Mouse (Mus musculus) liver, postnatal 0 days (tissue): ENCODE results near the gene Tnks2. TPM values are rescaled to one million over a fixed set of nuclear protein-coding genes. Genes with fewer than 3 reads are reported as not detected.
A peak's percentile ranks its signal among the peaks of the same experiment; 100 is the strongest.

ENCODE experiments used
- ATAC-seq: fragments of 200-750 bp; cut with Nextera tagmentation; 2 replicates; pipeline ENCODE4 v1.8.0; 2017; ENCODE audit warnings: mild to moderate bottlenecking, moderate library complexity
- DNase-seq: peaks from one replicate; pipeline ENCODE4 v3.0.0-alpha.2; 2016
- H3K27ac ChIP-seq: fragments of 300-500 bp; sonication (generic); 2 replicates; pipeline ENCODE4 v1.5.1; 2014; ENCODE audit warnings: antibody characterized with exemption, moderate library complexity, mild to moderate bottlenecking, low read depth
- H3K27me3 ChIP-seq: fragments of 300-500 bp; sonication (generic); 2 replicates; pipeline ENCODE4 v1.6.1; 2014; ENCODE audit warnings: low read length, control low read depth, mixed read lengths; ENCODE audit not compliant: insufficient read depth
- H3K36me3 ChIP-seq: fragments of 300-500 bp; sonication (generic); replicated peaks from 2 replicates; pipeline ENCODE4 v1.6.1; 2014; ENCODE audit warnings: mild to moderate bottlenecking, control low read depth, low read length, moderate library complexity, mixed read lengths; ENCODE audit not compliant: insufficient read depth
- H3K4me1 ChIP-seq: fragments of 300-500 bp; sonication (generic); 2 replicates; pipeline ENCODE4 v1.6.1; 2014; ENCODE audit warnings: antibody characterized with exemption, mild to moderate bottlenecking, control low read depth; ENCODE audit not compliant: insufficient read depth
- H3K4me2 ChIP-seq: fragments of 300-500 bp; sonication (generic); 2 replicates; pipeline ENCODE4 v1.6.1; 2014; ENCODE audit warnings: low read depth, mild to moderate bottlenecking, low read length, moderate library complexity, mixed read lengths
- H3K4me3 ChIP-seq: fragments of 300-500 bp; sonication (generic); 2 replicates; pipeline ENCODE4 v1.5.1; 2014; ENCODE audit warnings: low read depth, low read length
- H3K9ac ChIP-seq: fragments of 300-500 bp; sonication (generic); replicated peaks from 2 replicates; pipeline ENCODE4 v1.6.1; 2014; ENCODE audit warnings: mild to moderate bottlenecking, moderate library complexity
- H3K9me3 ChIP-seq: fragments of 300-500 bp; sonication (generic); 2 replicates; pipeline ENCODE4 v1.6.1; 2016; ENCODE audit warnings: mild to moderate bottlenecking, control low read depth, low read length, mixed read lengths
- CTCF ChIP-seq: sonication (generic); IDR thresholded peaks from 2 replicates; pipeline ENCODE4 v1.5.1; 2016; ENCODE audit warnings: antibody characterized with exemption, low read depth
- EP300 ChIP-seq: IDR thresholded peaks from 2 replicates; pipeline ENCODE4 v1.6.1; 2016; ENCODE audit warnings: antibody characterized with exemption, low read depth, mild to moderate bottlenecking
- WGBS: fragments of 180-500 bp; shearing (Covaris S2); extraction: QIAGEN DNeasy Blood & Tissue Kit; methylation state at CpG from one replicate; pipeline ENCODE4 v1.1.7; 2014; ENCODE audit not compliant: insufficient replicate concordance; 5-methylcytosine and 5-hydroxymethylcytosine counted together
- polyA plus RNA-seq: library from polyadenylated mRNA; unstranded; fragments of >200 nt; fragmentation: Nextera tagmentation; extraction: Ambion mirVana; gene quantifications from 2 replicates; pipeline ENCODE4 v1.2.1, GENCODE M21; 2015

The Tnks2 gene
- polyA plus RNA-seq, 1 experiment from 2014 or later, result 9.3 TPM

DNA sequence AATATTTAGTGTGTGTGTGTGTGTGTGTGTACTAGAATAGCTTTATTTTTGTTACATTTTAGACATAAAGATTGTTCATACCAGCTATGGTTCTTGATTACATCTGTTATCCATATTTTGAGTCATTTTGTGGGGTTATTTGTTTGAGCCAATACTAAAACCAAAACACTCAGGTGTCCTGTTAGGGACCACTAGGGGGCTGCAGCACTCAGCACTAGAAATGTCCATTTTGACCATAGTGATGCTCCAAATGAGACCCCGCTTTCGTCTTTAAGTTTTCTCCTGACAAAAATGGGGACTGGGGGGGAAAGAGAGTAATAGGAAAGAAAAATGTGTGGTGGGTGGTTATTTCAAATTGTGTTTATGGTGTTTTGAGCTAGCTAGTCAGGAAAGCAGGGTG is 52.3 kb downstream of the Tnks2 start:
- no peak overlapping the region for H3K4me3 ChIP-seq
- WGBS, result 89% methylated on average over 2 of the region's 2 CpGs
- no peaks in the 10 kb centered on the region for H3K9me3 ChIP-seq
- no peak overlapping the region for H3K9ac ChIP-seq
- no peak overlapping the region for H3K4me2 ChIP-seq
- DNase-seq (no peak), ATAC-seq (no peak)
- H3K4me1 ChIP-seq, result no peaks in the 10 kb centered on the region
- no peaks in the 10 kb centered on the region for H3K27me3 ChIP-seq
- H3K27ac ChIP-seq, result no peak overlapping the region
- H3K36me3 ChIP-seq, result peaks cover 77% of the 10 kb centered on the region
- TF ChIP-seq CTCF, result peak; percentile 48
- TF ChIP-seq EP300, result no peak

DNA sequence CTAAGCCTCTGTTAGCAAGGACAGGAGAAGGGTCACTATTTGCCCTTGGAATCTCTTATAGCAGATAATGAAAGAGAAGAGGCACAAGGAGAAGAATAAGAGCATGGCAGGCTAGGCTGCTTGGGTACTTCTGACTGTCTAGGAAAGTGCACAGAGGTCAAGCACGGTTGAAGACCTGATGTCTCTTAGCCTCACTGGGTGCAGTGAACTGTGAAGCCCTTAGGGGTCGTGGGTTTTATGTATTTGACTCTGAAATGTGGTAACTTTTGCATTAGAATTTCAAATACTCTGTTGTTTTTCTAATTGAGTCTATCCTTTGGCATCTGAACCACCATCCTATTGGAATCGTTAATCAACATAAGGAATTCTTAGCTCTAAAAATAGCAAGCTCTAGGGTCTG is 53.7 kb downstream of the Tnks2 start:
- Histone ChIP-seq H3K9ac (no peak overlapping the region), H3K27ac (no peak overlapping the region), H3K9me3 (no peaks in the 10 kb centered on the region), H3K4me2 (no peak overlapping the region), H3K27me3 (no peaks in the 10 kb centered on the region), H3K36me3 (peaks cover 73% of the 10 kb centered on the region), H3K4me3 (no peak overlapping the region), H3K4me1 (no peaks in the 10 kb centered on the region)
- no peak for ATAC-seq
- no peak for DNase-seq
- no peak for TF ChIP-seq CTCF
- 78% methylated on average over 3 of the region's 3 CpGs for WGBS

DNA sequence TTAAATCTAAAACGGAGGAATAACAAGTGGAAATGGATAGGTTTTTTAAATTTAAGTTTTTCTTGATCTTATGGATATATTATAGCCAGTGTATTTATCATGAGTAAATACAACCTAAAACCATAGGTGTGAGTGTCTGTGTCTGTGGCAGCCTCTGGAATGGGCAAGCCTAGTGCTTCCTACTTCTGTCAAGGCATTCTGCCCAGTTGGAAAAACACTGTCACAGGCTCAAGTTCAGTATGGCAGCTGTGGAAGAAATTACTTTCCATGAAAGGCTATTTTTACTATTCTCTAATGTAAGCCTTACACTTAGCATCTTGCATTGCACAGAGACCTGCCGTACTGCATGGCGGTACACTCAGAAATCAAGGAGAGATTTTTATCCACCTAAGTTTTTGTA is 57.7 kb downstream of the Tnks2 start:
- H3K9me3 ChIP-seq, result no peaks in the 10 kb centered on the region
- WGBS, result 91% methylated on average over 3 of the region's 3 CpGs
- no peak overlapping the region for H3K4me3 ChIP-seq
- ATAC-seq (no peak), DNase-seq (no peak)
- no peak overlapping the region for H3K4me2 ChIP-seq
- H3K27ac ChIP-seq, result no peak overlapping the region
- no peaks in the 10 kb centered on the region for H3K4me1 ChIP-seq
- no peaks in the 10 kb centered on the region for H3K27me3 ChIP-seq
- no peak for TF ChIP-seq EP300
- no peak for TF ChIP-seq CTCF
- peaks cover 57% of the 10 kb centered on the region for H3K36me3 ChIP-seq
- no peak overlapping the region for H3K9ac ChIP-seq

DNA sequence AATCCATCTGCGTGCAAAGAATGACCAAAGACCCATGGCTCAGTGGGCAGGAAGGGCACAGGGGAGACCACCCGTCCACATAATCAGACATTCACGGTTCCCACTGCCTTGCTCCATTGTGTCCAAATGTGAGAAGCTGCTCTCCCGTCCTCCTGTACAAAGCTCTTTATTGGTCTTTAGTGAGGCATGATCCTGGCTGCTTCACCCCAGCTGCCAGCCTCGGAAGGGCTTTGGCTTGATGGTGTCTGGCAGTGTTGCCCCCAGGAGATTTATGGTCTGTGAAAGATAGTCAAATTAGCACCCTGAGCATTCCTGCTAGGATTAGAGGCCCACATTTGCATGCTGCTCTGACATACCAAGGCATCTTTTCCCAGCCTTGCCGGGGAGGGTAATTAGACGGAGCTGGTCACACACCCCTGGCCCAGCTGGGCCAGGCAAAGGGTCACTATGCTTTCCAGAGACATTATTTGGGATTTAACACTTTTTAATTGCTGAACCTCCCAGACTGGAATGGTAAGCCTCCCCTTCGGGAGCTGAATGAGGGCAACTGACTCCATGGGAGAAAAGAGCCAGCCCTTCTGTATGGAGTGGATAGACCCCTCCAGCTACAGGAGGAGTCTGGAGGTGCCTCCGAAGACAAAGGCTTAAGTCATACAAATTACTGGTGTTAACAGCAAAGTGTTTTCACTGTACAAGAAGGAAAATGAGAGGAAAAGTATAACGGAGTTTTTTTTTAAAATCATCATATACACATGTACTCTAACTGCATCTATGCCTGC is 62.9 kb downstream of the Tnks2 start:
- no peaks in the 10 kb centered on the region for H3K9me3 ChIP-seq
- WGBS, result 53% methylated on average over 10 of the region's 10 CpGs
- no peak overlapping the region for H3K4me3 ChIP-seq
- peaks cover 19% of the 10 kb centered on the region for H3K36me3 ChIP-seq
- no peak overlapping the region for H3K27ac ChIP-seq
- no peak overlapping the region for H3K9ac ChIP-seq
- H3K4me1 ChIP-seq, result no peaks in the 10 kb centered on the region
- H3K27me3 ChIP-seq, result no peaks in the 10 kb centered on the region
- DNase-seq, result no peak
- no peak for TF ChIP-seq EP300
- H3K4me2 ChIP-seq, result no peak overlapping the region
- no peak for ATAC-seq

DNA sequence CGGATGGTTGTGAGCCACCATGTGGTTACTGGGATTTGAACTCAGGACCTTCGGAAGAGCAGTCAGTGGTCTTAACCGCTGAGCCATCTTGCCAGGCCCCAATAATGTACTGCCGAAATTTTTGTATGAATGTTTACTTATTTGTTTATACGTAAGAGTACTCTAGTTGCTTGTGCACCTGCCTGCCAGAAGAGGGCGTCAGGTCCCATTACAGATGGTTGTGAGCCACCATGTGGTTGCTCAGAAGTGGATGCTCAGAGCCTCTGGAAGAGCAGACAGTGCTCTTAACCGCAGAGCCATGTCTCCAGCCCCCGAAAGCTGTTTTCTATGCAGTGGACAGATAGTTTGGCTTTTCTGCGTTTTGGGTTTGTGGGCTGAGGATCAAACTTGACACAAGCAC is 63.7 kb downstream of the Tnks2 start:
- Histone ChIP-seq H3K4me1 (no peaks in the 10 kb centered on the region), H3K4me3 (no peak overlapping the region), H3K9ac (no peak overlapping the region), H3K4me2 (no peak overlapping the region), H3K36me3 (peaks cover 14% of the 10 kb centered on the region), H3K27ac (no peak overlapping the region), H3K9me3 (no peaks in the 10 kb centered on the region), H3K27me3 (no peaks in the 10 kb centered on the region)
- TF ChIP-seq CTCF (peak; percentile 68), EP300 (no peak)
- ATAC-seq (0 out of 2 replicates have a peak, but pooled peaks have one; percentile 38), DNase-seq (peak; percentile 43)
- 49% methylated on average over 9 of the region's 9 CpGs for WGBS

DNA sequence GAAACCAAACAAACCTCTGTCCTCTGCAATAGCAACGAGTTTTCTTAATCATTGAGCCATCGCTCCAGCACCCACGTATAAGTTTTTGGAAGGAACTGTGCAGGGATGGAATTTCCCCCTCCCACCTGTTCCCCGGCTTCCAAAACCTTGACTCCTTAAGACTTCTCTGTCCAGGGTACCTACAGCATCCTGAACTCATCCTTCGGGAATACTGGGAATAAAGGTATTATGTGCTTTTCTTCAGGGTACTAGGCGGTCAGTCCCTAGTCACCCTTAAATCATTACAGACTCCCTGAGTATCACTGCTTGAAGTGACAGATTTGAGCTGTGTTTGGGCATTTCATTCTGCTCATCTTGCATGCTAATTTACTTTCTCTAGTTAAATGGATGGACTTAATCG is 69.3 kb downstream of the Tnks2 start:
- H3K4me3 ChIP-seq, result no peak overlapping the region

More for the DNA sequence above, 69.3 kb downstream of the Tnks2 start:
- peaks cover 6% of the 10 kb centered on the region for H3K4me1 ChIP-seq
- peak overlapping the region; percentile 95 for H3K4me2 ChIP-seq
- H3K27ac ChIP-seq, result no peak overlapping the region
- H3K9ac ChIP-seq, result no peak overlapping the region
- 0 out of 2 replicates have a peak, but pooled peaks cover 7% of the 10 kb centered on the region for H3K27me3 ChIP-seq
- no peaks in the 10 kb centered on the region for H3K36me3 ChIP-seq
- no peak for DNase-seq
- no peak for ATAC-seq
- TF ChIP-seq EP300 (no peak), CTCF (no peak)
- no peaks in the 10 kb centered on the region for H3K9me3 ChIP-seq
- 57% methylated on average over 7 of the region's 7 CpGs for WGBS
